Comparison of ENCODE assay signal across 9 mouse cellular contexts in the genomic region with DNA sequence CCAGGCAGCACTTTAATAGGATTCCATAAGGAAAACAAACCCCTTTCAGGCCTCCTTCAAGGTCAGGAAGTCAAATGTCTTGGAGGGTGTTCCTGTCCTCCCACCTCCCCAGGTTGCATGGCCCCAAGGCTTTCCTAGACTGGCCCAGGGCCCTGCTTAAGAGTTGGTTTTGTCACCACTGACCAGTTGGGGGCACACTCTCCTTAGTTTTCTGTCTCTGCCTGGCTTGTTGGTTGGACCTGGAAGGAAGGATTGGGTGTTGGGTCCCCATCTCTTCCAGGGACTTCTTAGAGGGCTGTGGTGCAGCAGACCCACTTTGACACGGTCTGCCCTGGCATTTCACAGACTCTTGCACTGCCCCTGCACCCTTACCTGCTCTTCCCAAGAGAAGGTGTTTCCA.
A peak's percentile ranks its signal among the peaks of the same experiment; 100 is the strongest.
DNase-seq lines count a peak whose midpoint lies in the region; TF ChIP-seq lines count a peak whose summit lies in the region.
"Had no signal": no experiment of that assay in that cellular context is flagged by ENCODE, and none has a peak within 500 bp of the region (broad histone marks: within the 10 kb centered on the region; RNA-seq: fewer than 3 reads in every experiment).

No protein-coding gene starts in this region.

- no peak overlapping the region for H3K27ac ChIP-seq in heart, adult 2 months
- H3K27ac ChIP-seq in limb, embryonic 10.5 days: peak overlapping the region; percentile 64
- H3K27ac ChIP-seq: macrophage had no signal

- TF ChIP-seq POLR2A in heart, adult 2 months (IDR thresholded peaks at IDR 0.05; ENCODE audit: insufficient read depth, low read depth, low read length): no peak

- TF ChIP-seq CTCF in heart, adult 2 months (IDR thresholded peaks at IDR 0.05): peak; percentile 60

- no peaks in the 10 kb centered on the region for H3K9me3 ChIP-seq in limb, embryonic 10.5 days (replicated peaks)

- H3K4me3 ChIP-seq in heart, adult 2 months: no peak overlapping the region
- no peak overlapping the region for H3K4me3 ChIP-seq in limb, embryonic 10.5 days

- 63% methylated on average over 1 of the region's 1 CpGs for WGBS in heart, adult 2 months
- WGBS in limb, embryonic 10.5 days: 52% methylated on average over 1 of the region's 1 CpGs

- H3K36me3 ChIP-seq in heart, adult 2 months (ENCODE audit: control insufficient read depth, insufficient read depth, low read length): no peaks in the 10 kb centered on the region
- H3K36me3 ChIP-seq in limb, embryonic 10.5 days: no peaks in the 10 kb centered on the region

- H3K79me2 ChIP-seq in heart, adult 2 months (replicated peaks; ENCODE audit: control insufficient read depth, insufficient read depth, low read length): no peaks in the 10 kb centered on the region

- intact Hi-C loops in heart, adult 2 months (cut with DNase I): loop anchor here (5.0 kb wide), 1 partner anchor 272 kb away; the partner anchor contains the start of gene Cyp26b1

- no peaks in the 10 kb centered on the region for H3K27me3 ChIP-seq in heart, adult 2 months (ENCODE audit: control insufficient read depth, insufficient read depth, low read length)
- no peaks in the 10 kb centered on the region for H3K27me3 ChIP-seq in limb, embryonic 10.5 days (ENCODE audit: low read depth, poor library complexity, severe bottlenecking)

- H3K9ac ChIP-seq in heart, adult 2 months (ENCODE audit: low read depth, low read length): no peak overlapping the region

- H3K4me1 ChIP-seq in heart, adult 2 months (ENCODE audit: control insufficient read depth, insufficient read depth, low read length): peaks cover 1% of the 10 kb centered on the region; the same call in 1 of the 2 replicates
- peaks cover 43% of the 10 kb centered on the region for H3K4me1 ChIP-seq in limb, embryonic 10.5 days

- TF ChIP-seq EP300 in heart, adult 2 months (IDR thresholded peaks at IDR 0.05; ENCODE audit: insufficient read depth, low read depth, low read length): no peak

- DNase-seq in heart, adult 2 months: no peak
- no peak for DNase-seq in heart, adult 9 months (ENCODE audit: low spot score in 2 of 2)
- peak; percentile 16 for DNase-seq in urinary bladder, adult 2 months (ENCODE audit: low spot score)
- no peak for DNase-seq in urinary bladder, postnatal 14 days (ENCODE audit: low spot score)
- DNase-seq in limb, embryonic 10.5 days (ENCODE audit: low spot score): no peak
- no peak for DNase-seq in B cell, adult 2 months
- no peak for DNase-seq in spleen, postnatal 36 days (ENCODE audit: low spot score in 2 of 2)
- no peak for DNase-seq in spleen, adult 18-20 months
